Mouse (Mus musculus) embryonic facial prominence, embryonic 14.5 days (tissue): ENCODE data around the gene Pparg. TPM values are rescaled to one million over a fixed set of nuclear protein-coding genes. Genes with fewer than 3 reads are reported as not detected.

ENCODE experiments used
- ATAC-seq: fragments of 200-750 bp; cut with Nextera tagmentation; 2 replicates; pipeline ENCODE4 v1.8.0; 2017; ENCODE audit warnings: low read depth, moderate number of reproducible peaks, moderate TSS enrichment
- DNase-seq: peaks from one replicate; pipeline ENCODE4 v3.0.0-alpha.2; 2015; ENCODE audit warnings: low spot score
- H3K27ac ChIP-seq: fragments of 300-500 bp; sonication (generic); replicated peaks from 2 replicates; pipeline ENCODE4 v1.5.1; 2014; ENCODE audit warnings: low read depth, mild to moderate bottlenecking, low read length, moderate library complexity
- H3K27me3 ChIP-seq: fragments of 300-500 bp; sonication (generic); replicated peaks from 2 replicates; pipeline ENCODE4 v1.6.1; 2014; ENCODE audit warnings: low read length; ENCODE audit not compliant: control insufficient read depth, insufficient read depth
- H3K36me3 ChIP-seq: fragments of 300-500 bp; sonication (generic); 2 replicates; pipeline ENCODE4 v1.6.1; 2014; ENCODE audit warnings: low read length, mixed read lengths; ENCODE audit not compliant: control insufficient read depth, insufficient read depth
- H3K4me1 ChIP-seq: fragments of 300-500 bp; sonication (generic); 2 replicates; pipeline ENCODE4 v1.6.1; 2014; ENCODE audit warnings: antibody characterized with exemption, low read length; ENCODE audit not compliant: control insufficient read depth, insufficient read depth
- H3K4me2 ChIP-seq: fragments of 300-500 bp; sonication (generic); 2 replicates; pipeline ENCODE4 v1.6.1; 2014; ENCODE audit warnings: low read depth, mild to moderate bottlenecking, low read length, moderate library complexity, mixed read lengths
- H3K4me3 ChIP-seq: fragments of 300-500 bp; sonication (generic); 2 replicates; pipeline ENCODE4 v1.5.1; 2014; ENCODE audit warnings: low read depth, mild to moderate bottlenecking, low read length
- H3K9ac ChIP-seq: fragments of 300-500 bp; sonication (generic); 2 replicates; pipeline ENCODE4 v1.6.1; 2014; ENCODE audit warnings: low read depth, mild to moderate bottlenecking, low read length, moderate library complexity, mixed read lengths
- H3K9me3 ChIP-seq: fragments of 300-500 bp; sonication (generic); 2 replicates; pipeline ENCODE4 v1.6.1; 2016; ENCODE audit warnings: low read length; ENCODE audit not compliant: control insufficient read depth
- WGBS: fragments of 180-500 bp; shearing (Covaris S2); extraction: QIAGEN DNeasy Blood & Tissue Kit; methylation state at CpG from one replicate; pipeline ENCODE4 v1.1.7; 2014; 5-methylcytosine and 5-hydroxymethylcytosine counted together
- polyA plus RNA-seq: library from polyadenylated mRNA; unstranded; fragments of >200 nt; fragmentation: Nextera tagmentation; extraction: Ambion mirVana; gene quantifications from 2 replicates; pipeline ENCODE4 v1.2.1, GENCODE M21; 2014

Pparg gene
- polyA plus RNA-seq, 1 experiment from 2014 or later = 15.3 TPM

- no peak overlapping the region for H3K9ac ChIP-seq
- DNase-seq = no peak
Observed at GRCm38 (mm10) chr6:115320927-115321714, 39.6 kb upstream of the Pparg start.

GRCm38 (mm10) chr6:115321883-115322351, 38.8 kb upstream of the Pparg start:
- Histone ChIP-seq H3K4me2 (no peak overlapping the region), H3K9me3 (no peaks in the 10 kb centered on the region), H3K27me3 (no peaks in the 10 kb centered on the region), H3K4me3 (no peak overlapping the region), H3K9ac (no peak overlapping the region), H3K36me3 (no peaks in the 10 kb centered on the region), H3K27ac (no peak overlapping the region), H3K4me1 (0 out of 2 replicates have a peak, but pooled peaks cover 5% of the 10 kb centered on the region)
- WGBS = 77% methylated on average over 6 of the region's 6 CpGs
- ATAC-seq (no peak), DNase-seq (no peak)

More at GRCm38 (mm10) chr6:115320927-115321714, 39.6 kb upstream of the Pparg start:
- Histone ChIP-seq H3K4me3 (no peak overlapping the region), H3K27me3 (no peaks in the 10 kb centered on the region), H3K4me1 (peaks cover 8% of the 10 kb centered on the region; the same call in 1 of the 2 replicates), H3K36me3 (no peaks in the 10 kb centered on the region), H3K9me3 (no peaks in the 10 kb centered on the region), H3K27ac (no peak overlapping the region), H3K4me2 (no peak overlapping the region)
- WGBS = 83% methylated on average over 8 of the region's 8 CpGs
- ATAC-seq = no peak

- H3K4me1 ChIP-seq = no peaks in the 10 kb centered on the region
- no peaks in the 10 kb centered on the region for H3K36me3 ChIP-seq
- H3K4me3 ChIP-seq = no peak overlapping the region
- WGBS = 91% methylated on average over 5 of the region's 5 CpGs
- no peaks in the 10 kb centered on the region for H3K27me3 ChIP-seq
- H3K9ac ChIP-seq = no peak overlapping the region
- 0 out of 2 replicates have a peak, but pooled peaks cover 7% of the 10 kb centered on the region for H3K9me3 ChIP-seq
- no peak overlapping the region for H3K27ac ChIP-seq
- no peak for DNase-seq
- ATAC-seq = no peak
- no peak overlapping the region for H3K4me2 ChIP-seq
Observed at GRCm38 (mm10) chr6:115322956-115323355, 37.8 kb upstream of the Pparg start.

- Histone ChIP-seq H3K9ac (no peak overlapping the region), H3K4me3 (no peak overlapping the region), H3K4me1 (no peaks in the 10 kb centered on the region), H3K9me3 (0 out of 2 replicates have a peak, but pooled peaks cover 9% of the 10 kb centered on the region), H3K27me3 (no peaks in the 10 kb centered on the region), H3K4me2 (no peak overlapping the region), H3K36me3 (no peaks in the 10 kb centered on the region), H3K27ac (no peak overlapping the region)
- DNase-seq (no peak), ATAC-seq (no peak)
Observed at GRCm38 (mm10) chr6:115330964-115331363, 29.8 kb upstream of the Pparg start.

- Histone ChIP-seq H3K36me3 (no peaks in the 10 kb centered on the region), H3K27me3 (no peaks in the 10 kb centered on the region), H3K9ac (no peak overlapping the region), H3K27ac (no peak overlapping the region), H3K9me3 (no peaks in the 10 kb centered on the region), H3K4me2 (no peak overlapping the region), H3K4me3 (no peak overlapping the region), H3K4me1 (no peaks in the 10 kb centered on the region)
- WGBS = 49% methylated on average over 2 of the region's 2 CpGs
- ATAC-seq (no peak), DNase-seq (no peak)
Observed at GRCm38 (mm10) chr6:115333099-115333694, 27.6 kb upstream of the Pparg start.

GRCm38 (mm10) chr6:115335536-115335935, 25.2 kb upstream of the Pparg start:
- Histone ChIP-seq H3K27ac (no peak overlapping the region), H3K4me3 (no peak overlapping the region), H3K36me3 (no peaks in the 10 kb centered on the region), H3K9me3 (no peaks in the 10 kb centered on the region), H3K9ac (no peak overlapping the region), H3K4me1 (no peaks in the 10 kb centered on the region), H3K27me3 (no peaks in the 10 kb centered on the region), H3K4me2 (no peak overlapping the region)
- DNase-seq (no peak), ATAC-seq (no peak)
- WGBS = 37% methylated on average over 6 of the region's 6 CpGs

GRCm38 (mm10) chr6:115340084-115340483, 20.7 kb upstream of the Pparg start:
- 77% methylated on average over 2 of the region's 2 CpGs for WGBS
- ATAC-seq = no peak
- no peaks in the 10 kb centered on the region for H3K27me3 ChIP-seq
- H3K9me3 ChIP-seq = peaks cover 3% of the 10 kb centered on the region; the same call in 1 of the 2 replicates
- H3K27ac ChIP-seq = no peak overlapping the region
- H3K4me3 ChIP-seq = no peak overlapping the region
- H3K4me1 ChIP-seq = peaks cover 9% of the 10 kb centered on the region; the same call in 1 of the 2 replicates
- no peak for DNase-seq
- no peaks in the 10 kb centered on the region for H3K36me3 ChIP-seq
- H3K4me2 ChIP-seq = no peak overlapping the region
- H3K9ac ChIP-seq = no peak overlapping the region

GRCm38 (mm10) chr6:115343096-115343495, 17.7 kb upstream of the Pparg start:
- Histone ChIP-seq H3K9ac (no peak overlapping the region), H3K4me1 (peaks cover 9% of the 10 kb centered on the region; the same call in 1 of the 2 replicates), H3K27ac (no peak overlapping the region), H3K27me3 (no peaks in the 10 kb centered on the region), H3K36me3 (no peaks in the 10 kb centered on the region), H3K9me3 (peaks cover 3% of the 10 kb centered on the region; the same call in 1 of the 2 replicates), H3K4me3 (no peak overlapping the region), H3K4me2 (no peak overlapping the region)
- ATAC-seq = no peak
- 72% methylated on average over 4 of the region's 4 CpGs for WGBS
- no peak for DNase-seq
